Mouse (Mus musculus): Measurements from ENCODE around the gene Ubl5. TPM values are rescaled to one million over a fixed set of nuclear protein-coding genes. Genes with fewer than 3 reads are reported as not detected.

The Ubl5 gene
- total RNA-seq, 2 experiments from 2014 or later, result 151 to 420 TPM

- 0 out of 2 replicates have a peak, but pooled peaks have one; percentile 29 for ATAC-seq (replicated peaks; ENCODE audit: poor library complexity)
Measured at GRCm38 (mm10) chr9:20696107-20696712, 53.5 kb downstream of the Ubl5 start.

Other genes with a start within 250 kb of the Ubl5 start
- gene Zfp26, start 182.7 kb upstream of the Ubl5 start, total RNA-seq (2015), result 24.9 and 26.3 TPM in 2 replicates
- gene Zfp26, start 182.7 kb upstream of the Ubl5 start, total RNA-seq (2017), result 16.2 and 61.3 TPM in 2 replicates
- gene Zfp426, start 150.1 kb upstream of the Ubl5 start, total RNA-seq (2015), result 20.2 and 22.4 TPM in 2 replicates
- gene Zfp426, start 150.1 kb upstream of the Ubl5 start, total RNA-seq (2017), result 22.5 and 28.4 TPM in 2 replicates
- gene Zfp266, start 121.5 kb upstream of the Ubl5 start, total RNA-seq (2015), result 40.6 and 48.8 TPM in 2 replicates
- gene Zfp266, start 121.5 kb upstream of the Ubl5 start, total RNA-seq (2017), result 34.6 and 43.3 TPM in 2 replicates
- gene Zfp846, start 61.6 kb upstream of the Ubl5 start, total RNA-seq (2015), result 9.5 and 12.0 TPM in 2 replicates
- gene Zfp846, start 61.6 kb upstream of the Ubl5 start, total RNA-seq (2017), result 4.7 and 5.6 TPM in 2 replicates
- gene Fbxl12, start 1.9 kb downstream of the Ubl5 start, total RNA-seq (2015), result 8.3 and 17.3 TPM in 2 replicates
- 4.2 and 6.4 TPM in 2 replicates for gene Fbxl12, start 1.9 kb downstream of the Ubl5 start, total RNA-seq (2017)
- 14.7 and 18.5 TPM in 2 replicates for gene Pin1, start 9.2 kb downstream of the Ubl5 start, total RNA-seq (2015)
- gene Pin1, start 9.2 kb downstream of the Ubl5 start, total RNA-seq (2017), result 14.7 and 19.1 TPM in 2 replicates
- 0.27 and 0.32 TPM in 2 replicates for gene Olfm2, start 103.5 kb downstream of the Ubl5 start, total RNA-seq (2015)
- 0.34 TPM in 1 of 2 replicates, not detected in the other for gene Olfm2, start 103.5 kb downstream of the Ubl5 start, total RNA-seq (2017)
- 0.37 and 0.42 TPM in 2 replicates for gene Col5a3, start 172.2 kb downstream of the Ubl5 start, total RNA-seq (2015)
- 0.29 and 0.54 TPM in 2 replicates for gene Col5a3, start 172.2 kb downstream of the Ubl5 start, total RNA-seq (2017)
- not detected in 2 replicates for gene Rdh8, start 175.6 kb downstream of the Ubl5 start, total RNA-seq (2015)
- not detected in 2 replicates for gene Rdh8, start 175.6 kb downstream of the Ubl5 start, total RNA-seq (2017)
- 11.8 and 16.3 TPM in 2 replicates for gene A230050P20Rik, start 225.8 kb downstream of the Ubl5 start, total RNA-seq (2015)
- 18.1 and 24.1 TPM in 2 replicates for gene A230050P20Rik, start 225.8 kb downstream of the Ubl5 start, total RNA-seq (2017)
- gene Angptl6, start 236.8 kb downstream of the Ubl5 start, total RNA-seq (2015), result 0.73 and 0.81 TPM in 2 replicates
- gene Angptl6, start 236.8 kb downstream of the Ubl5 start, total RNA-seq (2017), result 0.54 and 0.87 TPM in 2 replicates
- 46.8 and 49.6 TPM in 2 replicates for gene Ppan, start 245.3 kb downstream of the Ubl5 start, total RNA-seq (2015)
- gene Ppan, start 245.3 kb downstream of the Ubl5 start, total RNA-seq (2017), result 147 and 151 TPM in 2 replicates

Measured in megakaryocyte progenitor cell, adult 5-6 weeks (primary cell).